Mouse (Mus musculus): ENCODE results near the gene Casq2.

Casq2 gene

DNA sequence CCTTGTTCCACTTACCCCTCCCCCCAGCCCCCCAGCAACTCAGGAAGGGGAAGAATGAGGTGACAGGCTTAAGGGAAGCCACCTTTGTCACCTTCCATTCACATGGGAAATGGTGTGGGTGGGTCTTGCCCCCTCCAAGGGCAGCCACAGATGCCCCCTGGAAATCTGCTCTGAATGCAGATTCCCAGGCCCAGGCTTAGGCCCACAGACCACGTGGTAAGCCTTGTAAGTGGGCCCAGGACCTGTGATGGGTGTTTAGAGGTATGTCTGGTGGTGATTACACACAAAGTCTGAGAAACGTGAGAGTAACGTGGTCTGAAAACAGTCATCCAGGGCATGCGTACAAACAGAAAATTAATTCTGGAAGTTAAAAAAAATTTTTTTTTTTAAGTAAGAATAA is 78.7 kb downstream of the Casq2 start:
- no peak for DNase-seq (ENCODE audit: low spot score in 2 of 2)

DNA sequence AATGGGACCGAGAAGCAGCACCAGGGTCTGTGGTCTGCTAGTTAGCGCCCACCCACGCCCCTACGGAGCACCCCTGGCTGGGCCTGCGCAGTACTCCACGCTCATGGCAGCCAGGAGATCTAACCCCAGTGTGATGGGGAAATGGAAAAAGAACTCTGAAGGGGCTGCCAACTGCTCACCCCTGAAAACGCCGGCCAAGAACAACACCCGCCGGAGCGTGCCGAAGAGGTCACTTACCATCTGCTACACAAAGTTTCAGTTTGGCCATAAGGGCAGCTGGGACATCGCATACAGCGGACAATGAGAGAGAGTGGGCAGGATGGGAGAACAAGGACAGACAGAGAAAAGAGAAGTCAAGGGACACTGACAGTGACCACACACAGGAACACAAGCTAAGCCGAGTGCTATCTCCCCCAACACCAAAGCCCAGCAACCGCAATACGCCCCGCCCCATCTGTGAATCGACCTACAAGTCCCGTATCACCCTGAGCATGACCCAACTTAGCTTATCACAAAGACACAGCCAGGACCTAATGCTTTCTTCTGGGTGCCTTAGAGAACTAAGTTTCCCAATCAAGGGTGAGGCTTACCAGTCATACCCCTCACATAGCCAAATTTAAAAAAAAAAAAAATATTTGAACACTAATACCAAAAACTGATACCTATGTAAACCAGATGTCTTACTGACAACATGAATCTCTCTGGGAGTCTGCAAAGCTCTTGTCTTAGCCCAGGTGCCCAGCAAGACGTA is 79.5 kb downstream of the Casq2 start:
- no peak for DNase-seq (ENCODE audit: low spot score in 2 of 2)

DNA sequence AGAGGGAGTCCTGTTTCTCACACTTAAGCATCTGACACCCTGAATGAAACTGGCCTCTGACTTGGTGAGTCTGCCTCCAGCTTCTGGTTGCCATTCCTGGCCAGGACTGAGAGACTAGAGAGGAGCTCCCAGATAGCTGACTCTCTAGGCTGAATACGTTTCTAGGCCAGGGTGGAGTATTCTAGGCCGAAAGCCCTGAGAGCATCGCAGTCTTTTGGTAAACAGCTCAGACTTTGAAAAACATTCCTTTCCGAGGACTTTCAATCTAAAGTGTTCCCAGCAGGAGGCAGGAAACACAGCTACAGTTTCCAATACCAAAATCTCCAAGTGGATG is 80.0 kb downstream of the Casq2 start:
- DNase-seq (ENCODE audit: low spot score in 2 of 2) = no peak

DNA sequence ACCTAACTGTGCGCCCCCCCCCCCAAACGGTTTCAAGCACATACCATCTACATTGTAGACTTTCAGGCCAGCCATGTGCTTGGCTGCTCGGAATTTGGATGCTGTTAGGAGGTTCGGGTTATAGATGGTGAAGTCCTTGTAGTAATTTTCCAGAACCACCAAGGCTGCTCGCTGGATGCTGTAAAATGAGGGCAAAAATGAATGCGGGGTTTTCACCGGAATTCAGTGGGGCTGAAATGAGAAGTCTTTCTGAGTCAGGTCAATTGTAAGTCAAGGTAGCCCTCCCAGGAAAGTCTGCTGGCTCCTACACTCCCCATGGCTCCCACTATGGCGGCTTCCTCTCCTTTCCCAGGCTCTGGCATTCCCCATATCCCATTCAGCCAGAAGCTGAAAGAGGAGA is 80.6 kb downstream of the Casq2 start:
- DNase-seq (ENCODE audit: low spot score in 2 of 2) = no peak

DNA sequence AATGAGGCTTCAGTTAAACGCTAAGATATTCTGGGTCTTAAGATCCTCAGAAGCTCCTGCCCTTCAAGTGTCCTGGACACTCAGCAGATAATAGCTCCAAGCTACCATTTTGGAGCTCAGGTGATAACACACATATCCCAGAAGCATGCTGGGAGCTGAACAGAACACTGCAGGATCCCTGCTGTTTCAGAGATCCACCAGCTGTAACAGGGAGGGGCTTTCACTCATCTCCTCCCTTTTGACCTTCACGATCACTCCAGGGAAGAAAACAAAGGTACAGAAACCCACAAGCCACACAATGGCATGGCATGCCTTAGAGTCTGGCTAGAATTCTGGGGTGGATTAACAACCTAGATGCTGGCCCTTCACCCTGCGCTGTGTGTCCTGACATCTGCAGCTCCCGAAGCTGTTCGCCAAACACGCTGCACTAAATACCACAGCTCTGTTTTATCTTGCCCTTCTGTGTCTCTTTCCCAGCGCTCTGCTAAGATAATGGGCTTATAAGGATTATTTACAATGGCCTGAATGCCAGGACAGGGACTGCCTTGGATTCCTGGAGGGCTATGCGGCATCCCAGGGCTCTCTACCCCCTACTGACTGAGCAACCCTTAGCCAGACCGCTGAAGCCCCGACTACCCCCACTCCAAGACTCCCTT is 81.5 kb downstream of the Casq2 start:
- no peak for DNase-seq (ENCODE audit: low spot score in 2 of 2)

DNA sequence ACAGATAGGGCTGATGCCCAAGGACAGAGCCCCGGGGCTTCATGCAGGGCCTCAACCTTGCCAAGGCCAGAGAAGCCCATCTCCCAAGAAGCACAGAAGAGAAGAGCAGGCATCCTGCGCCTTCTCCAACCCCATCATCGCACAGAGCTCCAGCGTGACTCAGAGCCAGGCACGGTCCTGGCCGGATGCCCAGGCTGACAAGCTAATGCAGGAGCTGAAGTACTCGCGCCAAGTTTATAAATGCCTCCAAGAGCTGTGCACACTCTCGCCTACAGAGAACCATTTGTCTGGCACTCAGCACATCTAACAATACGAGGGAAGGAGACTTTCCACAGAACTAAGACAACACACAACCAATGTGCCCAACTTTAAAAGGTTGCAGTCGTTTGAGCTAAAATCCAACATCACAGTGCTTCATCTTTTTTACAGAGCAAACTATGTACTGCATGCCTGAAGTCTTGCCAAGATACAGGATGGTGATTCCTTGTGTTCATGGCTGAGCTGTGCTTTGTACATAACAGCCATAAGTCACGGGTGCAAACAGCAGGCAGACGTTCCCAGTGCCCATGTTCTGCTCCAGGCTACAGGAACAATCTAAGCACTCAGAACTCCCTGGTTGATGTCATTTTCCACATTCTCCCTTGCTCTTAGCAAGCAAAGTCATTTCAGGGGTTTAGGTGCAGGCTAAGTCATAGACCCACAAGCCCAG is 83.1 kb downstream of the Casq2 start:
- peak; percentile 96 to 98 for DNase-seq (ENCODE audit: low spot score in 2 of 2)

DNA sequence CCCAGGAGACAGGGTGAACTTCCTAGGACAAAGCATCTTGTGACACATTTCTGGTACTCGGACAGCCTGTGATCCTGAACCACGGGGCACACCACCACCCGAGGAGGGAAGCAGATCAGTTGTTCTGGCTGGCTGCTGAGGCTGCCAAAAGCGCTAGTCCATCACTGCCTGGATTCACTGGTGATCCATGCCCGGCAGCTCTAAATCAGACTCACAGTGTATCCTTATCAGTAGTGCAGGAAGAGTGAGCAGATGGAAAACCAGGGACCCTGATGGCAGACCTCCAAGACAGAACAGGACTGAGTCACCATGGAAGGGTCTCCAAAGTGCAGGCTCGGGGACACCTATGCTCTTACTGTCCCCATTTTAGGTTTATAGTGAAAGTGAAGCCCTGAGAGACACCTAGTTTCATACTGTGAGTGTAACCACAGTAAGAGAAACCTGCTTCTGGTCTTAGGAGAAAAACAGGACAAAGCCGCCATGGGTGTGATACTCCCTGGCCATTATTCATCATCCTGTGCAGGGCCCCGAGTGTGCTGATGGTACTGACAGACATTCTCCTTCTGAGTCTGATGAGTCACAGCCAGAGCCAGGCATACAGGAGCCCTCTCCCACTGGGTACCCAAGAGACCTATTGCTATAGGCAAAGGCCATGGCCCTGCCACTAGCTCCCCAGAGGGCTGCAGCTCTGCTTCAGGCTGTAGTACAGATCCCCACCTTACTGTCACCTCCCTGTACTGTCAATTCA is 88.1 kb downstream of the Casq2 start:
- DNase-seq (ENCODE audit: low spot score in 2 of 2) = no peak

DNA sequence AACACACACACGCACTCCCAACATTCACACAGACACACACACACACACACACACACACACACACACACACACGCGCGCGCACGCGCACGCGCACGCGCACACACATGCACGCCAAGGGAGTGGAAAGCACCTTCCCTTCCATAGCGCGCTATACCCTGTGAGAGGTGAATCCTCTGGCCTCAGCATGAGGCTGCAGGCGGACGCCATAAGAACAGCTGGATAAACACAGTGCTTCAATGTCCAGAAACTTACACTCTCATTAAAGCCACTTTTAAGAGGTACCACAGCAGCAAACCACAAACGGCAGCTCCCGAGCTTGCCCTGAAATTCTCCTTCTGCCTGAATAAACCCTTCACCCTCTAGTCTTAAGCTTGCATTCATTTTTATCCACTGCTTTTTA is 89.5 kb downstream of the Casq2 start:
- DNase-seq (ENCODE audit: low spot score in 2 of 2) = no peak

DNA sequence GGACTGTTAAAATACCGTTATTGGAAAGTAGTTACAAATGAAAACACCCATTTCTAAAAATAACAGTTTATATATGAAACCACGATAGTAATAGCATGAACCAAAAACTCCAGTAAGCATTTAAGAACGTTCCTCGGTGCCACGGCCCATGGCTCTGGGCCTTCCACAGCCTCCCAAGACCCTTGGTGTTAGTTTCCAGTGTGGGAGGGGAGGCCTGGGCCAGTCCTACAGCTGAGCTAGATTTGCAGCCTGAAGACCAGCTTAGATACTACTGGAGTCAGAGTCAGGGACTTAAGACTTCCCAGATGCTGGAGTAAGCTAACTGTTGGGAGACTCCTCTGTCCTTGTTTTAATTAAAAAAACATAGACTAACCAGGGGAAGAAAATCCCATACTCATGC is 89.9 kb downstream of the Casq2 start:
- DNase-seq (ENCODE audit: low spot score in 2 of 2) = no peak

DNA sequence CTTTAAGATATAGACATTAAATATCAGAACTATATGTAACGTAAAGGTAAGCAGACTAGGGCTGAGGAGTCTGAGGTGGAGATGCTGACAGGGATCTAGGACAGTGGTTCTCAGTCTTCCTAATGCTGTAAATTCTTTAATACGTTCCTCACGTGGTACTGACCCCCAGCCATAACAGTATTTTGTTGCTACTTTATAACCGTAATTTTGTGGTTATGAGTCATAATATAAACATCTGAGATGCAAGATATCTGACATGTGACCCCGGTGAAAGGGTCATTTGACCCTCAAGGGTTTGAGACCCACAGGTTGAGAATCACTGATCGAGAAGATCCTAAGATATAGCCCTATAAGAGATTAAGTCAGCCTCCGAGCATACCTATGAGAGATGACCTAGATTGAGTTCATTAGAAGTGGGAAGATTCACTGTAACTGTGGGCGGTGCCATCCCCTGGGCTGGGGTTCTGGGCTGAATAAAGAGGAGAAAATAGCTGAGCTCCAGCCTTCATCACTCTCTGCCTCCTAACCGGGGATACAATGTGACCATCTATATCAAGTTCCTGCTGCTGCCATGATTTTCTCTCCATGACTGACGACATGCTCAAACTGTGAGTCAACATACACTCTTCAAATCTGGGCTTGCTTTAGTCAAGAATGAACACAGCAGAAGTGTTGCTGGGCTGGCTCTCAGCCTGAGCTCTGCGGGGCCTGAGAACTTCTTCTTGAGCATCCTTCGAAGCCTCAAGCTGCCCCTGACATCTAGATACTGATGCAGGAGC is 91.8 kb downstream of the Casq2 start:
- no peak for DNase-seq (ENCODE audit: low spot score in 2 of 2)

DNA sequence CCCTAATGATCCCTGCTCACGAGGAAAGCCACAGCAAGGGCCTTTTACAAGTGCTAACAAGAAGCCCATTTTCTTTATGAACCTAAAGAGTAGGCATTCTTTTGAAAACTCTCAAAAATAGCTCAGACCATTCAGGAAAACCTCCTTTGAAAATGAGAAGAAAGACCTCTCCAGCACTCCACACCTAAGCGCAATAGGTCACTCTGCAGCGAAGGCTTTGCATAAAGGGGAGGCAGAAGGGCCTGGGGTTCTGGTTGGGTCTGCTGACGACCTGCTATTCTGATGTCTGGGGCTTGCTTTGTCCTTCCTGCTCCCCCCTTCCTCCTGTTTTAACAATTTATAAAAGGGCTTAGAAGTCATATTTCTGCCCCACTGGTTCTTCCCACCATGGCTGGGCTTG is 93.7 kb downstream of the Casq2 start:
- DNase-seq (ENCODE audit: low spot score in 2 of 2) = no peak

DNA sequence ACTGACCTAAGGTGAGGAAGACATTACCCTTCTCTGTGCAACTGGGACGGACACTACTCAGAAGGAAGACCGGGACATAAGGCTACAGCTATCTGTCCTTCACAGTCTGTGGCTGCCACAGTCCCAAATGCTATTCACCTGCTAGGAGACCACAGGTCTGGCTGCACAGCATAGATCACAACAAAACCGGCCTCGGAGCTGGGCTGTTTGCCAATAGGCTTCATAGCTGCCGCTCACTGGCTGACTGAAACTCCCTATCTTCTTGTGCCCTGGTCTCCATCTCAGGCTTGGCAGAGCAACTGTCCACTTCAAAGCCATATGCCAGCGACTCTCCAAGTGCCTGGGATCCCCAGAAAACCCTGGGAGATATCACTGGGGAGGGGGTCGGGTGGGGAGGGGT is 94.5 kb downstream of the Casq2 start:
- DNase-seq (ENCODE audit: low spot score in 2 of 2) = no peak

DNA sequence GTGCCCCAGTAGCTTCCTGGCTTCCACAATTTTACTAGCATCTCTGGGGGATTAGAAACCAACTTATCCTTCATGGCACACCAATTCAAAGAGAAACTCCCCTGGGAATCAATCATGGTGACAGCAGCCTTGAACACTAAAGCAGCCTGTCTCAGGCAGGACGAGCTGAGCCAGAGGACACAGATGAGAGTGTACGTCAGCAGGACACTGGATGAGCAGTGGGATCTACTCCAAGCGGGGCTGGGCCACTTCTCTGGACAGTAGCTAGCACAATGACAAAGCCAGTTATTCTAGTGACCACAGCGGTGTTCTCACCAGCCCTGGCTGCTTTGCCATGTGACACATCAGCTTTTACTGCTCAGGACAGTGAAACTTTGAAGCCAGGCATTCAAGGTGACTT is 95.0 kb downstream of the Casq2 start:
- DNase-seq (ENCODE audit: low spot score in 2 of 2) = no peak

DNA sequence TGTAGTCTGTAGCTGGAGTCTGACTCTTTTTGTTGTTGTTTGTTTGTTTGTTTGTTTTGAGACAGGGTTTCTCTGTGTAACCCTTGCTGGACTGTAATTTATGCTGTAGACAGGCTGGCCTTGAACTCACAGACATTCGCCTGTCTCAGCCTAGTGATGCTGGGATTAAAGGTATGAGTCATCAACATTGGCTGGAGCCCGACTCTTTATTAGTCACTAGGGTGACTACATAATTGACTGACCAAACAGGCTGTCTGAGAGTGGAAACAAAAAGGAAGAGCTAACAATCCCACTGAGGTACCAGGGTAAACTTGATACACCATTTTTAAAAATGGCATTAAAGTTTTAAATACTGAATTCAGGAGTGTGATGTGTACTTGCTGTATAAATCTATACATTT is 96.4 kb downstream of the Casq2 start:
- no peak for DNase-seq (ENCODE audit: low spot score in 2 of 2)

DNA sequence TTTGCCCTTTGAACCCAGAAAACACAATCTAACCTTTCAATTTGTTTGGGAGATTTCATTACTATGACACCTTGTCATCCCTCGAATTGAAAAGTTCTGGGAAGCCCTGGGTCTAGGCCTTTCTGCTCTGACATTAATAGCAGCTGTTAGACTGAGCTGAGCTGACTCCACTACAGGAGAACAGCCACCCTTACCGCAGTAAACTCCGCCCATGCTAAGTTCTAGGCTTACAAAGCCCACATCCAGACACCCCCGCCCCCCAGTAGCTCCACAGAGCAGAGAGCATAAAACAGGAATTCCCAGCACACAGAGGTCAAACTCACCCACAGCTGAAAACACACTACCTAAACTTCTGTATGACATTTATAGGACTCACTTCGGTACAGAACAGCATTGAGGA is 98.5 kb downstream of the Casq2 start:
- no peak for DNase-seq (ENCODE audit: low spot score in 2 of 2)

DNA sequence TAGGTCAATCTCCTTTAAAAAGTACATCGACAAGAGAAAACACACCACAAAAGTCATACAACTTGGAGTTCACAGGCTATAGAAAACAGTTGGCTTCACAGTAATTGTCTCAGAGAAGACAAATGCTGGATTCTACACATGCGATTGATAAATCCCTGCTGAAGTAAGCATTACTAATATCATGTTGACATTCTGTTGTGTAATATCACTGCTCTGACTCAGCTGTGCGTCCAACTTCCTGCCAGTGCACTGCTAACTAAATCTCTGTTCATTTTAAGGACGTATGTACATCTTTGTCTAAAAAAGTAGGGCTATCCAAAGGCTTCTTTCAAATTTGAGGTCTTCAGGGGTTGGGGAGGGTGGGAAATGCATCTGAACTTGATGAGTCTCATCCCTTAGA is 101.2 kb downstream of the Casq2 start:
- no peak for DNase-seq (ENCODE audit: low spot score in 2 of 2)

DNA sequence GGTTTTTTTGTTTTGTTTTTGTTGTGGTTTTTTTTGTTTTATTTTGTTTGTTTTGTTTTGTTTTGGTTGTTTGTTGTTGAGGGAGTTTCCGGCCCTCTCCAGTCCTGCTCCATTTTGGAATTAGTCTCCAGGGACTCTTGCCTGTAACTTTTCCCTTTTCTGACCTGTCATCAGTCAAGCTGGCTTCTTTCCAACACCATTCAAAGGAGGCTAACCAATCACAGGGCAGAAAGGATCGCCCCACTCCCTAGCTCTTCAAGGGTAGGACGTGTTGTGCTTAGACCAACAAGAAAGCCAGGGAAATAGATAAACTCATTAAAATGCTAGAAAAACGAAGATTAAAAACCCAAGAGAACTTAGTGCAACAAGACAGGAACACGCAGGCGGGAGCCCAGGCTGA is 102.8 kb downstream of the Casq2 start:
- DNase-seq (ENCODE audit: low spot score in 2 of 2) = no peak

DNA sequence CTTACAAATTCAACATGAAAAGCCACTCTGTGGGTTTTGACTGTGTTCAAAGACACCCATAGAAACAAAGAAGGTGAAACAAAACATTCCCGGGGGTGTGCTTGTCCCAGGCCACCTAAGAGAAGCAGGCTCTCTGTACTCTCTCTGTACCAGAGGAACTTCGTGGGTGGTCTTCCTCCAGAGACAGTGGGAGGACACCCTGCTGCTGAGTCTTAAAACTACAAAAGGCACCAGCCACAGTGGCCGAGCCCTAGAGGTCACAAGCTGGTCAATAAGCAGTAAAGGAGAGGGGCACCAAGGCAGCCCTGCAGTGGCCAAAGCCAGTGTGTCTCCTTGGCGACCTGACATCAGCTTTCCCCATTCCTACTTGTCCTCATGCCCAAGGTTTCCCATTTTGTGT is 103.8 kb downstream of the Casq2 start:
- DNase-seq (ENCODE audit: low spot score in 2 of 2) = no peak

DNA sequence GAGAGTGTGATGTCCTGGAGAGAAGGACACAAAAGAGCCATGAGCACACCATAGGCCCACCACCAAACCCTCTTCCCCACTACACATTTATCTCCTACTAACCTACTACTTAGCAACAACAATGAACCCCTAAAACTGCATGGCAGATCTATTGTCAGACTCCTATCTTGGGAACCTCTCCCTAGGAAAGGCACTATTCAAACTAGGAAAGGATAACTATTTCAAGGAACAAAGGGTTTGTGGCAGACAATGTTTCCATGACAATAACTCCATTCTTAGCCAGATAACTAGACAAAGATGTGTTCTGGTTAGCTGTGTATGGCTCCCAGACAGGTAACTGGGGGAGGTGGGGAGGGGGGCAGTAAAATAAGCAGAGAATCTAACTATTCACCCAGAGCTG is 104.4 kb downstream of the Casq2 start:
- DNase-seq (ENCODE audit: low spot score in 2 of 2) = no peak

DNA sequence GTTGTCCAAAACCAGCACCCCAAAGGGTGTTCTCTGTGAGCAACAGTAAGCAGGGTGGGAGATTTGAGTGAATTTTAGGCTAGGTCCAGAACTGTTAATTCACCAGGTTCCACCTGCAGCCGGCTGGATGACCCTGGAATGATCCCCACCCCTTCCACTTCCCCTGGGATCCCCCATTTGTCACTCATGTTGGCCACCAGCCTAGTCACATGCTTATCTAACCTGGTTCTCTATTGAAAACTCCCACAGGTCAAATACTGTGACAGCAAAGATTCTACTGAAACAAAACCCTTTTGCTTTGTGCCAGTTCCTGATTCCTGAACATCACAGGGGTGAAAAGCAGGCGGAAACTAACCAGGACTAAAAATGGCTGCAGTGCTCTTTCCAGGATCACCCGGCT is 105.4 kb downstream of the Casq2 start:
- DNase-seq (ENCODE audit: low spot score in 2 of 2) = no peak

DNA sequence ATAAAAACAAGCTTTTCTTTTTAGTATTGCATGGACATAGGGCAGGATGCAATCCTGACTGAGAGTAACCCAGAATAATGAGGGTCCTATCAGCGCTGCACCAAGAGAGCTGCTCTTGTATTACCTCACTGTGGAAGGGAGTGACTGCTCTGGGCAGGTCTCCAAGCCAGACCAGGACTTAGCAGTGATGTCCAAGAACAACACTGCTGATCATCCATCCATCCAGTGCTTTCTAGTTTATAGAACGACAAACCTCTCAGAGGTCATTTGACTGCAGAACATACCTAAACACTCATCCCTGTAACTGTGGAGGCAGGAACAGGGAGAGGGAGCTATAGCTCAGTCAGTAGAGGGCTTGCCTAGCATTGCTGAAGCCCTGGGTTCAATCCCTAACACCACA is 106.4 kb downstream of the Casq2 start:
- DNase-seq (ENCODE audit: low spot score in 2 of 2) = no peak

Measured in frontal cortex, postnatal 36 days (tissue).